Mouse (Mus musculus): Measurements from ENCODE around the gene Kiss1.

GRCm38 (mm10) chr1:133291888-133292287, 29.8 kb upstream of the Kiss1 start:
- TF ChIP-seq CTCF (IDR thresholded peaks at IDR 0.05; ENCODE audit: low read depth) (no peak), EP300 (optimal IDR thresholded peaks at IDR 0.05) (no peak)

Measured in stomach, postnatal 0 days (tissue).